Mouse (Mus musculus) cortical plate, adult 2 months (tissue): Measurements from ENCODE around the gene Erbb4.

ENCODE experiments used
- CTCF ChIP-seq: fragments of 200-500 bp; IDR thresholded peaks from 2 replicates; pipeline ENCODE4 v1.5.1; 2011; ENCODE audit warnings: mild to moderate bottlenecking, control low read depth, low read length; ENCODE audit not compliant: insufficient read depth; ENCODE audit errors: extremely low read depth
- POLR2A ChIP-seq: fragments of 200-500 bp; IDR thresholded peaks from 2 replicates; pipeline ENCODE4 v1.6.1; 2011; ENCODE audit warnings: mild to moderate bottlenecking, low read length, control low read depth; ENCODE audit not compliant: insufficient read depth; ENCODE audit errors: extremely low read depth

DNA sequence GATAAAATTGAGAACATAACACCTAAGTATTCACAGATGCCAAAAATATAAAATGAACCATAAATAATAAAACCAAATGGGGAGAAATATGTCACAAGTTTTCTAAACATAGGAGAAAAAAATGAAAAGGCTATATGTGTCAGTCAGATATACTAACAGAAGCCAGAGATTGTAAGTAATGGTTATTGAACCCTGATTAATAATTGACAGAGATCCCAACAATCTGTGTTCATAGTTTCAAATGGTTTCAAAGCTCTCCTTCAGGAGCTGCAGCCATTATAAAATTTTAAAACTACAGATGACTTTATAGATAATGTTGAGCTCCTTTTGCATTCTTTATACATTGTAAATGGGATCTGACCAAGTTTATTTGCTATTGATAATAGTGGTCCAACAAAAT, 426.4 kb downstream of the Erbb4 start:
- no peak for TF ChIP-seq CTCF
- no peak for TF ChIP-seq POLR2A
